Mouse (Mus musculus) cerebellum, adult 2 months (tissue): ENCODE results near the gene Larp1b.

Source experiments
- CTCF ChIP-seq: fragments of 200-500 bp; IDR thresholded peaks from 2 replicates; pipeline ENCODE4 v1.5.1; 2011; ENCODE audit warnings: low read depth, mild to moderate bottlenecking, control low read depth, low read length, moderate library complexity, borderline replicate concordance; ENCODE audit not compliant: insufficient read depth
- POLR2A ChIP-seq: fragments of 200-500 bp; IDR thresholded peaks from 2 replicates; pipeline ENCODE4 v1.6.1; 2011; ENCODE audit warnings: low read length, control low read depth, borderline replicate concordance; ENCODE audit not compliant: insufficient read depth

DNA sequence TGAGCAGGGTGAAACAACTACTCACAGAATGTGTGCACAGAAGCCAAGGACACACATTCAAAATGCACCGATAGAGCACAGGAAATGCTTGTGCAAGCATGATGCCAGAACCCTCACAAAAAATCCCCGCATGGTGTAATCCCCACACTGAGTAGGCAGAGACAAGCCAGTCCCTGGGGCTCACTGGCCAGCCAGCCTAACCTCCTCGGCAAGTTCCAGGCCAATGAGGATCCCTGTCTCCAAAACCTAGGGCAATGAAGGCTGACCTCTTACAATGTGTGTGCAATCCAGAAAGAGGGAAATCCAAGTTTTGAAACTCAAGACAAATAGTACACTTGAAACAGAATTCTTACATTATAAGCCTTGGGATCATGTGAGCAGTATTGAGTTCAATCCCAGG lies 103.7 kb downstream of the Larp1b start:
- TF ChIP-seq POLR2A, result no peak
- TF ChIP-seq CTCF, result no peak
